Mouse (Mus musculus) neutrophil, adult 5-6 weeks (primary cell): Measurements from ENCODE around the gene Ang2. TPM values are rescaled to one million over a fixed set of nuclear protein-coding genes. Genes with fewer than 3 reads are reported as not detected.

ENCODE experiments used
- ATAC-seq: fragments of 151-379, 151-347 bp; 2 replicates; pipeline ENCODE4 v1.8.0; 2017; ENCODE audit warnings: mild to moderate bottlenecking, moderate TSS enrichment; ENCODE audit not compliant: insufficient number of reproducible peaks, poor library complexity, low FRiP score, severe bottlenecking; ENCODE audit errors: extremely low read depth
- total RNA-seq: library from RNA; stranded (forward); fragments of 200-1000 nt; gene quantifications from 2 replicates; pipeline ENCODE4 v1.2.3, GENCODE M21; 2017

Ang2 gene
- total RNA-seq, 1 experiment from 2014 or later = not detected

GRCm38 (mm10) chr14:51156056-51156735, 42.8 kb downstream of the Ang2 start:
- ATAC-seq = no peak

GRCm38 (mm10) chr14:51152249-51152870, 46.6 kb downstream of the Ang2 start:
- no peak for ATAC-seq

DNA sequence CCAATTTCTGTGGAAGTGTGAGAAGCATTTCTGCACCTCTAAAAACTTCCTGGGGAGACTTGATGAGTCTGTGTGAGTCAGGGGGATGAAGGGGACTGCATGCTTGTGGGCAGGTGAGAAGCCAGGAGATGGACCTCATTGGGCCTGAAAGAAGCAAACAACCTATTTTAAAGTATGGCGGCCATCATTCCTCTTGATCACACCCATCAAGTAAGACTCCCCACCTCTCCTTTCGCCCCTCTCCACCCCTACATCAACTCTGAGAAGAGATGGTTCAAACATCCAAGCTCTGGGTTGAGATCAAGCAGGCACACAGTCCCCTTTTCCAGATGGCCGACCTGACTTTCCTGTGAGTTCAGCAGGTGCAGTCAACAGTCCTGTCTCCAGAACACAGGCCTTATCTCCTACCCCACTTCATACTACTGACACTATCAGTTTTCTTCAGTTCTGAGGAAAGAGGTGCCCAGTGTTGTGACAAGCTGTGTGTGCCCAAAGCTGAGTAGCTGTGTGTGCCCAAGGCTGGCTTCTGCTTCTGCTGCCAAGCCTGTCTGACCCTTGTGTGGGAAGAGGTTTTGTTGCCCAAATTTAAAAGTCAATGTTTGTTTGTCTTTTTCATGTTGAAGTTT, 48.6 kb downstream of the Ang2 start:
- ATAC-seq = no peak

- ATAC-seq = no peak
Measured at GRCm38 (mm10) chr14:51149164-51149563, 49.8 kb downstream of the Ang2 start.

DNA sequence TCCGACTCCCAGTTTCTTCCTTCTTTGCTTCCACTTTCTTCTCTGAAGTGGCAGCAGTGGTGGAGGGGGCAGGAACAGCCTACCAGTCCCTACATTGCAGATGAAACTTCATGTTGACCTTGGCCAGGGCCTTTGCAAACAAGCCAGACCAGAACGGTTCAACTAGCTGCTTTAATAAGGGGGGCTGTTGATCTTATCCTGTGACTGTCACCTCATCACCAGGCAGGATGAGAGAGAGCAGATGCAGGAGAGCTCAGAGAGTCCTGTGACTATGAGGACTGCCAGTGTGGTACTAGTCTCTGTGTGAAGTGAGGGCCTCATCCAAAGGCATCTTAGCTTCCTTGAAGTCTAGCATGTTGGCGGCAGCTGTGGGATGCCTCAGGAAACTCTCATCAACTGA, 50.9 kb downstream of the Ang2 start:
- no peak for ATAC-seq

DNA sequence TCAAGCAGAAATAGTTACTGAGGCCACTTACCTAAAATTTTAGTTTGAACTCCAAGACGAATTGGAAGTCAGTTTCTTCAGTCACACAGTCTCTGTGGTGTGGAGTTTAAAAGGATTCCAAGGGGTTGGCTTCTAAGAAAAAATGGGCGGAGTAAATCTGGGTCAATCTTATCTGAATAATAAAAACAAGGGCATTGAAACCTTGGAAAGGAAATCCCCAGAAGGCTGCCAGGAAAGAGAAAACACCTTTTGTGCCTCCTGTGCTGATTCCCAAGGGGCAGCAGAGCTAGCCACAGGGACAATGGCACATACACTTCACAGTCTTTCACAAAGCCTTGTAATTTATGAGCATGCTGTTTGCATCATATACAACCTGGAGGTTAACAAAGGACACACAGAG, 52.3 kb downstream of the Ang2 start, which contains the start of gene Rnase1:
TSS of gene Rnase1 (minus strand) at position 101 of the 400 bp plus-strand sequence.
- ATAC-seq = no peak

- no peak for ATAC-seq
Measured at GRCm38 (mm10) chr14:51145521-51145920, 53.4 kb downstream of the Ang2 start.

Other genes with a start within 250 kb of the Ang2 start
- gene Pnp2, start 243.2 kb downstream of the Ang2 start, total RNA-seq = 1.4 TPM in 1 of 2 replicates, not detected in the other
- not detected in 2 replicates for gene Rnase10, start 191.4 kb downstream of the Ang2 start, total RNA-seq
- not detected in 2 replicates for gene Rnase9, start 157.3 kb downstream of the Ang2 start, total RNA-seq
- not detected in 2 replicates for gene Rnase11, start 149.0 kb downstream of the Ang2 start, total RNA-seq
- 2.6 TPM in 1 of 2 replicates, not detected in the other for gene Rnase12, start 141.5 kb downstream of the Ang2 start, total RNA-seq
- not detected in 2 replicates for gene Olfr750, start 124.7 kb downstream of the Ang2 start, total RNA-seq
- gene Rnase4, start 108.1 kb downstream of the Ang2 start, total RNA-seq = 2.0 and 2.1 TPM in 2 replicates
- 2.2 and 2.3 TPM in 2 replicates for gene Ang, start 108.0 kb downstream of the Ang2 start, total RNA-seq
- not detected in 2 replicates for gene Eddm3b, start 84.7 kb downstream of the Ang2 start, total RNA-seq
- 227 and 232 TPM in 2 replicates for gene Rnase6, start 75.2 kb downstream of the Ang2 start, total RNA-seq
- gene Rnase1, start 52.4 kb downstream of the Ang2 start, total RNA-seq = not detected in 2 replicates
- not detected in 2 replicates for gene Rnase2b, start 36.9 kb downstream of the Ang2 start, total RNA-seq
- not detected in 2 replicates for gene Ear14, start 4.2 kb upstream of the Ang2 start, total RNA-seq
- gene Rnase2a, start 57.0 kb upstream of the Ang2 start, total RNA-seq = not detected in 2 replicates
- gene Gm7247, start 162.6 kb upstream of the Ang2 start, total RNA-seq = not detected in 2 replicates
- not detected in 2 replicates for gene Vmn2r88, start 211.7 kb upstream of the Ang2 start, total RNA-seq